Mouse (Mus musculus) kidney, adult 11 months (tissue): ENCODE results near the gene Cd81.

Experiments used
- DNase-seq: peaks from one replicate; pipeline ENCODE4 v3.0.0; 2022

The Cd81 gene

GRCm38 (mm10) chr7:143114773-143115172 lies 62.2 kb downstream of the Cd81 start:
- DNase-seq = no peak

DNA sequence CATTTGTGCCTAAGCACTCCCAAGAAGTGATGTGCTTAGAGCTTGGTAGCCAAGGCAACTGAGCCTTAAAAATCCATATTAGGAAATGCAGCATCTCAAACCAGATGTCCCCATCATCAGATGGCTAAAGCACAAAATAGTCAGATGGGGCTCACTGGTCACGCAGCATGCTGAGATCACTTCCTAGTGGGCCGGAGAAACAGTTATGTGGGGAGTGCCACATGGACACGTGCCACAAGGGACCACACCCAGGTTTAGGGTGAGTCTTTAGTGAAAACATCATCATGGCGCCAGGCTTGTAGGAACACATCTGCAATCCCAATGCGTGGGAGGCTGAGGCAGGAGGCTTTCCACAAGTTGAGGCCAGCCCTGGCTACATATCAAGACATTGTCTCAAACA lies 64.0 kb downstream of the Cd81 start:
- no peak for DNase-seq
